Mouse (Mus musculus): ENCODE data around the gene Zfp385a. TPM values are rescaled to one million over a fixed set of nuclear protein-coding genes. Genes with fewer than 3 reads are reported as not detected.

Gene Zfp385a
- polyA plus RNA-seq, 1 experiment from 2014 or later = 24.8 TPM

DNA sequence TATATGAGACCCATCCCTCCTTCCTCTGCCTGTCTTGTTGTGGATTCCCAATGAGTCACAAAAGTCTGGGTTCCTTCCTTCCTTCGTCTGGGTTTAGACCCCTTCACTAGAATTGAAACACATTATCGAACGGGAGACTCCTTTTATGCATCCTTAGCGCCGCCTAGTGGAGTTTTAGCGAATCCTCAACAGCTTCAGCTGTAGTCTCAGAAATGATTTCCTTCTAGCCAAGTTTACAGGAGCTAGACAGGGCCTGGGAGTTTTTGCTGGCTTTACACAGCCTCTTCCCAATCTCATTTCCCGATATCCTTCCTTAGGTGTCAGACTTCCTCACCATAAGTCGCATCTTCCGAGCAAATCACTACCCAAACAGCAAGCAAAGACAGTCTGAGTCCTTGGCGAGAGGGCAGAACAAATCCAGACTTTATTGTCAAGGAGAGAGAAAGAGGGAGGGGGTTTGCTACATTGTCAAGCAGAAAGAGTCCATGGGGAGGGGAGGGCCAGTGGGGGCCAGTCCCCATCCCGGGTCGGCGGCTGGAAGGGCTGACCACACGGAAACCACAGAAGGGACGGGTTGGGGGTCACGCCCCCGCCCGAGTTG is 26.3 kb downstream of the Zfp385a start:
- H3K36me3 ChIP-seq (ENCODE audit: control insufficient read depth, insufficient read depth, low read length) = peaks cover 12% of the 10 kb centered on the region; the same call in 1 of the 2 replicates
- no peaks in the 10 kb centered on the region for H3K9me3 ChIP-seq (ENCODE audit: control insufficient read depth, low read length)
- WGBS = 28% methylated on average over 18 of the region's 18 CpGs
- peak overlapping the region; percentile 14; the same call in 1 of the 2 replicates for H3K4me2 ChIP-seq
- H3K27me3 ChIP-seq (replicated peaks; ENCODE audit: control insufficient read depth, insufficient read depth, low read length) = no peaks in the 10 kb centered on the region; the same call in 1 of the 2 replicates
- H3K9ac ChIP-seq (ENCODE audit: low read depth, low read length) = no peak overlapping the region
- peaks cover 35% of the 10 kb centered on the region for H3K4me1 ChIP-seq (replicated peaks; ENCODE audit: control insufficient read depth, insufficient read depth, low read length)
- H3K27ac ChIP-seq (ENCODE audit: low read depth, low read length) = no peak overlapping the region
- ATAC-seq (replicated peaks; ENCODE audit: low FRiP score) = no peak
- no peak for DNase-seq (ENCODE audit: low spot score)
- no peak overlapping the region for H3K4me3 ChIP-seq (ENCODE audit: low read depth, low read length)

GRCm38 (mm10) chr15:103310365-103310910 is 29.5 kb downstream of the Zfp385a start, which contains the start of gene Gpr84:
Gpr84 (minus strand) TSS chr15:103310612.
- Histone ChIP-seq H3K9me3 (ENCODE audit: control insufficient read depth, low read length) (no peaks in the 10 kb centered on the region), H3K36me3 (ENCODE audit: control insufficient read depth, insufficient read depth, low read length) (no peaks in the 10 kb centered on the region), H3K9ac (ENCODE audit: low read depth, low read length) (no peak within 1 kb of the TSS), H3K4me1 (replicated peaks; ENCODE audit: control insufficient read depth, insufficient read depth, low read length) (peaks cover 36% of the 10 kb centered on the region), H3K4me3 (ENCODE audit: low read depth, low read length) (no peak within 1 kb of the TSS), H3K27me3 (replicated peaks; ENCODE audit: control insufficient read depth, insufficient read depth, low read length) (no peaks in the 10 kb centered on the region; the same call in 1 of the 2 replicates), H3K27ac (ENCODE audit: low read depth, low read length) (no peak within 1 kb of the TSS), H3K4me2 (peak within 1 kb of the TSS; percentile 44)
- 39% methylated on average over 6 of the region's 6 CpGs for WGBS
- ATAC-seq (replicated peaks; ENCODE audit: low FRiP score) (no peak), DNase-seq (ENCODE audit: low spot score) (no peak)

- peaks cover 33% of the 10 kb centered on the region for H3K4me1 ChIP-seq (replicated peaks; ENCODE audit: control insufficient read depth, insufficient read depth, low read length)
- no peak overlapping the region for H3K27ac ChIP-seq (ENCODE audit: low read depth, low read length)
- H3K4me3 ChIP-seq (ENCODE audit: low read depth, low read length) = peak overlapping the region; percentile 8; the same call in 1 of the 2 replicates
- DNase-seq (ENCODE audit: low spot score) = no peak
- H3K9me3 ChIP-seq (ENCODE audit: control insufficient read depth, low read length) = no peaks in the 10 kb centered on the region
- H3K4me2 ChIP-seq = peak overlapping the region; percentile 44
- 59% methylated on average over 26 of the region's 26 CpGs for WGBS
- no peak overlapping the region for H3K9ac ChIP-seq (ENCODE audit: low read depth, low read length)
- H3K27me3 ChIP-seq (replicated peaks; ENCODE audit: control insufficient read depth, insufficient read depth, low read length) = peaks cover under 1% of the 10 kb centered on the region; the same call in 1 of the 2 replicates
- ATAC-seq (replicated peaks; ENCODE audit: low FRiP score) = no peak
- H3K36me3 ChIP-seq (ENCODE audit: control insufficient read depth, insufficient read depth, low read length) = no peaks in the 10 kb centered on the region
Measured at GRCm38 (mm10) chr15:103308876-103309580, 30.9 kb downstream of the Zfp385a start.

DNA sequence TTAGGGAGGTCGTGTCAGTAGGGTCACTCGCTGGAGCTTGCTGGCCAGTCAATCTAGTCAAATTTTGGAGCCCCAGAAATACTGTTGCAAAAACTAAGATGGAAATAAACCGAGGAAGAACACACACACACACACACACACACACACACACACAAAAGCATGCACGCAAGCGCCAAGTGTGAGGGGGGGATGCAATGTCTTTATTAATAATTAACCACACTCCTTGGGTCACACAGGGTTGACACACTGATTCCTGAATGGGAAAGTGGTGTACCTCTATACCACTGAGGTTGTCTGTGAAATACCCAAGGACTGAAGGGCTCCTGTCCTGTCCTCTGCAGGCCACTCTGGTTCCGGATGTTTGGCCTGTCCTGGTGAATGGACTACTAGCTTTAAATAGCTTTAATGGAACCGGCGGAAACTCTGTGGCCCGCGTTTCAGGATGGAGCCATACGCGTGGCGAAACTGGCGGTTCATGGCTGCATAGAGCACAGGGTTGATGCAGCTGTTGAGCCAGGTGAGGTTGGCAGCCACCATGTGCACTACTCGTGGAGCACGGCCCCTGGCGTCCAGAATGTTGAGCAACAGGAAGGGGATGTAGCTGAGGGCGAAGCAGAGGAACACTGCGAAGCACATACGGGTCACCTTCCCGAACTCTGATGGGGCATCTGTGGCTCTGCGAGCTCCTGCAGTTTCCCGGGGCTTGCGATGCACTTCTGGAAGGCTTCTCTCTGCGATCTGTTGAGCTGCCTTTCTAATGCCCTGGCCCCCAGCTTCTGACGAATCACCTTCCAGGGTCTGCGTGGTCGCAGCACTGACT is 31.6 kb downstream of the Zfp385a start:
- H3K4me1 ChIP-seq (replicated peaks; ENCODE audit: control insufficient read depth, insufficient read depth, low read length) = peaks cover 34% of the 10 kb centered on the region
- peak overlapping the region; percentile 8; the same call in 1 of the 2 replicates for H3K4me3 ChIP-seq (ENCODE audit: low read depth, low read length)
- WGBS = 36% methylated on average over 28 of the region's 28 CpGs
- ATAC-seq (replicated peaks; ENCODE audit: low FRiP score) = no peak
- H3K27me3 ChIP-seq (replicated peaks; ENCODE audit: control insufficient read depth, insufficient read depth, low read length) = peaks cover 3% of the 10 kb centered on the region
- peak overlapping the region; percentile 2; the same call in 1 of the 2 replicates for H3K9ac ChIP-seq (ENCODE audit: low read depth, low read length)
- H3K9me3 ChIP-seq (ENCODE audit: control insufficient read depth, low read length) = no peaks in the 10 kb centered on the region
- H3K27ac ChIP-seq (ENCODE audit: low read depth, low read length) = no peak overlapping the region
- no peak for DNase-seq (ENCODE audit: low spot score)
- no peaks in the 10 kb centered on the region for H3K36me3 ChIP-seq (ENCODE audit: control insufficient read depth, insufficient read depth, low read length)
- H3K4me2 ChIP-seq = peak overlapping the region; percentile 44

DNA sequence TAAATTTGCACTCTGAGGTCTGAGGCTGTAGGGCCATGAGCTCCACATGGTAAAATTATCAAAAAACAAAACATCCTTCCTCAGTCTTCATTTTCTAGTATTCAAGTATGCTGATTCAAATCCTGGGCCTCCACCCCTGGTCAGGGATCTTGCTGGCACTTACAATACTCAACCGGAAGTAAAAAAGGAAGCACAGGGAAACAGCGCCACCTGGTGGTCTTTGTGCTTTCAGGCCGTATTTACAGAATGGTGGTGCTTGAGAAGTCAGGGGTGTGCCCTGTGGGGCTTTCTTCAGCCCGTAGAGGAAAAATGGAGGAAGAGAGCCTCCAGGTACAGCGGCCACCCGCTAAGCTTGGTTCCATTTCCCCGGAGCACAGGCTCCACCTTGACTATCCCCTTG is 32.8 kb downstream of the Zfp385a start:
- H3K27ac ChIP-seq (ENCODE audit: low read depth, low read length) = no peak overlapping the region
- ATAC-seq (replicated peaks; ENCODE audit: low FRiP score) (peak; percentile 29; the same call in 1 of the 2 replicates), DNase-seq (ENCODE audit: low spot score) (peak; percentile 85)
- H3K4me2 ChIP-seq = 0 out of 2 replicates have a peak overlapping the region, but pooled peaks have one; percentile 1
- H3K9me3 ChIP-seq (ENCODE audit: control insufficient read depth, low read length) = no peaks in the 10 kb centered on the region
- peaks cover 3% of the 10 kb centered on the region for H3K27me3 ChIP-seq (replicated peaks; ENCODE audit: control insufficient read depth, insufficient read depth, low read length)
- peaks cover 42% of the 10 kb centered on the region for H3K4me1 ChIP-seq (replicated peaks; ENCODE audit: control insufficient read depth, insufficient read depth, low read length)
- no peaks in the 10 kb centered on the region for H3K36me3 ChIP-seq (ENCODE audit: control insufficient read depth, insufficient read depth, low read length)
- H3K9ac ChIP-seq (ENCODE audit: low read depth, low read length) = no peak overlapping the region
- no peak overlapping the region for H3K4me3 ChIP-seq (ENCODE audit: low read depth, low read length)
- 4% methylated on average over 7 of the region's 7 CpGs for WGBS

DNA sequence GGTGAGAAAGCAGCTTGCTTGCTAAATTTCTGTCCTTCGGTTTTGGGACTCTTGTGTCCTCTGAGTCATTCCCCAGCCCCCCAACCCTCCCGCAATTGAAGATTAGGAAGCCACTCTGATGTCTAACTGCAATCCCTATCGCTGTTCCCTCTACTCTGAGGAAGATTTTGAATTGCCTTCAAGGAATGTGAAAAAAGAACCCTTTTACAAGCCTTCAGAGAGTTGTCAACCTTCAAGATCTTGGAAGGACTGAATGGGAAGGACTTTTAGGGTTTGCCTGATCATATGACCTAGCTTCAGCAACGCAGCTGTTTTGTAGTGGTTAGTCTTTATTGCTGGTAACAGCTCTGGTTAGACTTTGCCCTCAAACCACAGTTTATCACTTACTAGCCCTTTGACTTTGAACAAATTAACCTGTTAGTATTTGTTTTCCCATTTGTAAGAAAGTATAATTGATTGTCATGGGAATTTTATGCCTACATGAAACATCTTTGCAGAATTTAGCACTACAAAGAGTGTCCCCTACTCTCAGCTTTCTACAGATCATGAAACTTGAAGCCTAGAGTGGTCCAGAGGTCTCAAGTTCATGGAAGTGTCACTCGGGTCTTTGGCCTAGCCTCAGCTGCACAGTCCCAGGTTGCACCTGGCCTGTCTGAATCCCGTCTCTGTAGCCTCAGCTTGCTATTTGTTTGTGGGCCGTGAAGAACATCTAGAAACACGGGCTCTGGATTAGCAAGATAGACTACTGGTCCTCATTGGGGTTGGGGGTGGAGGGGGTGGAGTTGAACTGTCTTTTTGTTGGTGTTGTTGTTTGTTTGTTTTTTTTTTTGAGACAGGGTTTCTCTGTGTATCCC is 33.9 kb downstream of the Zfp385a start:
- 34% methylated on average over 8 of the region's 8 CpGs for WGBS
- peaks cover 49% of the 10 kb centered on the region for H3K4me1 ChIP-seq (replicated peaks; ENCODE audit: control insufficient read depth, insufficient read depth, low read length)
- peak overlapping the region; percentile 61 for H3K9ac ChIP-seq (ENCODE audit: low read depth, low read length)
- peak overlapping the region; percentile 88 for H3K4me2 ChIP-seq
- H3K4me3 ChIP-seq (ENCODE audit: low read depth, low read length) = peak overlapping the region; percentile 58
- peak overlapping the region; percentile 85 for H3K27ac ChIP-seq (ENCODE audit: low read depth, low read length)
- no peaks in the 10 kb centered on the region for H3K36me3 ChIP-seq (ENCODE audit: control insufficient read depth, insufficient read depth, low read length)
- H3K27me3 ChIP-seq (replicated peaks; ENCODE audit: control insufficient read depth, insufficient read depth, low read length) = peaks cover 3% of the 10 kb centered on the region
- H3K9me3 ChIP-seq (ENCODE audit: control insufficient read depth, low read length) = no peaks in the 10 kb centered on the region
- no peak for DNase-seq (ENCODE audit: low spot score)
- ATAC-seq (replicated peaks; ENCODE audit: low FRiP score) = no peak

GRCm38 (mm10) chr15:103305070-103305678 is 34.7 kb downstream of the Zfp385a start:
- H3K27ac ChIP-seq (ENCODE audit: low read depth, low read length) = peak overlapping the region; percentile 85
- WGBS = under 1% methylated on average over 71 of the region's 71 CpGs
- H3K4me2 ChIP-seq = peak overlapping the region; percentile 88
- H3K36me3 ChIP-seq (ENCODE audit: control insufficient read depth, insufficient read depth, low read length) = no peaks in the 10 kb centered on the region
- peaks cover 3% of the 10 kb centered on the region for H3K27me3 ChIP-seq (replicated peaks; ENCODE audit: control insufficient read depth, insufficient read depth, low read length)
- H3K9ac ChIP-seq (ENCODE audit: low read depth, low read length) = peak overlapping the region; percentile 61
- H3K9me3 ChIP-seq (ENCODE audit: control insufficient read depth, low read length) = no peaks in the 10 kb centered on the region
- H3K4me3 ChIP-seq (ENCODE audit: low read depth, low read length) = peak overlapping the region; percentile 58
- ATAC-seq (replicated peaks; ENCODE audit: low FRiP score) (peak; percentile 88), DNase-seq (ENCODE audit: low spot score) (peak; percentile 94)
- peaks cover 53% of the 10 kb centered on the region for H3K4me1 ChIP-seq (replicated peaks; ENCODE audit: control insufficient read depth, insufficient read depth, low read length)

Data from liver, embryonic 11.5 days (tissue).